Mouse (Mus musculus): ENCODE results near the gene Gclc. TPM values are rescaled to one million over a fixed set of nuclear protein-coding genes. Genes with fewer than 3 reads are reported as not detected.

Gclc gene
- polyA plus RNA-seq, 1 experiment from 2014 or later, result 44.6 TPM

GRCm38 (mm10) chr9:77776720-77777515, 22.6 kb downstream of the Gclc start:
- Histone ChIP-seq H3K27ac (no peak overlapping the region), H3K36me3 (ENCODE audit: insufficient read depth, low read length) (peaks cover 11% of the 10 kb centered on the region), H3K4me2 (ENCODE audit: low read length) (no peak overlapping the region), H3K4me1 (replicated peaks; ENCODE audit: insufficient read depth, low read length) (no peaks in the 10 kb centered on the region), H3K27me3 (ENCODE audit: insufficient read depth, low read length) (no peaks in the 10 kb centered on the region), H3K4me3 (replicated peaks; ENCODE audit: low read depth, low read length) (no peak overlapping the region), H3K9ac (ENCODE audit: low read depth, low read length) (no peak overlapping the region), H3K9me3 (replicated peaks; ENCODE audit: low read length) (no peaks in the 10 kb centered on the region)
- DNase-seq (ENCODE audit: low spot score), result no peak
- WGBS, result 47% methylated on average over 7 of the region's 7 CpGs
- no peak for TF ChIP-seq CTCF (IDR thresholded peaks at IDR 0.05; ENCODE audit: low read depth)
- ATAC-seq (replicated peaks; ENCODE audit: low FRiP score, low read depth), result no peak

- Histone ChIP-seq H3K9me3 (replicated peaks; ENCODE audit: low read length) (no peaks in the 10 kb centered on the region), H3K4me3 (replicated peaks; ENCODE audit: low read depth, low read length) (no peak overlapping the region), H3K9ac (ENCODE audit: low read depth, low read length) (no peak overlapping the region), H3K36me3 (ENCODE audit: insufficient read depth, low read length) (peaks cover 11% of the 10 kb centered on the region), H3K27ac (no peak overlapping the region), H3K4me1 (replicated peaks; ENCODE audit: insufficient read depth, low read length) (no peaks in the 10 kb centered on the region), H3K4me2 (ENCODE audit: low read length) (no peak overlapping the region), H3K27me3 (ENCODE audit: insufficient read depth, low read length) (no peaks in the 10 kb centered on the region)
- DNase-seq (ENCODE audit: low spot score), result no peak
- WGBS, result 80% methylated on average over 5 of the region's 5 CpGs
- TF ChIP-seq CTCF (IDR thresholded peaks at IDR 0.05; ENCODE audit: low read depth), result no peak
- no peak for ATAC-seq (replicated peaks; ENCODE audit: low FRiP score, low read depth)
Measured at GRCm38 (mm10) chr9:77777622-77778021, 23.3 kb downstream of the Gclc start.

GRCm38 (mm10) chr9:77779711-77780110, 25.4 kb downstream of the Gclc start:
- DNase-seq (ENCODE audit: low spot score), result no peak

GRCm38 (mm10) chr9:77781453-77782163, 27.3 kb downstream of the Gclc start:
- WGBS, result 44% methylated on average over 5 of the region's 5 CpGs
- ATAC-seq (replicated peaks; ENCODE audit: low FRiP score, low read depth), result peak; percentile 45; the same call in 1 of the 2 replicates
- peak overlapping the region; percentile 80 for H3K27ac ChIP-seq
- no peak overlapping the region for H3K4me3 ChIP-seq (replicated peaks; ENCODE audit: low read depth, low read length)
- no peak overlapping the region for H3K9ac ChIP-seq (ENCODE audit: low read depth, low read length)
- DNase-seq (ENCODE audit: low spot score), result peak; percentile 64
- H3K27me3 ChIP-seq (ENCODE audit: insufficient read depth, low read length), result no peaks in the 10 kb centered on the region
- H3K9me3 ChIP-seq (replicated peaks; ENCODE audit: low read length), result no peaks in the 10 kb centered on the region
- no peak overlapping the region for H3K4me2 ChIP-seq (ENCODE audit: low read length)
- peaks cover 15% of the 10 kb centered on the region for H3K36me3 ChIP-seq (ENCODE audit: insufficient read depth, low read length)
- peak; percentile 77 for TF ChIP-seq CTCF (IDR thresholded peaks at IDR 0.05; ENCODE audit: low read depth)
- peaks cover 10% of the 10 kb centered on the region for H3K4me1 ChIP-seq (replicated peaks; ENCODE audit: insufficient read depth, low read length)

More at GRCm38 (mm10) chr9:77779711-77780110, 25.4 kb downstream of the Gclc start:
- WGBS, result 79% methylated on average over 4 of the region's 4 CpGs
- no peak overlapping the region for H3K4me3 ChIP-seq (replicated peaks; ENCODE audit: low read depth, low read length)
- no peaks in the 10 kb centered on the region for H3K9me3 ChIP-seq (replicated peaks; ENCODE audit: low read length)
- peaks cover 11% of the 10 kb centered on the region for H3K36me3 ChIP-seq (ENCODE audit: insufficient read depth, low read length)
- no peak overlapping the region for H3K27ac ChIP-seq
- H3K9ac ChIP-seq (ENCODE audit: low read depth, low read length), result no peak overlapping the region
- no peak for ATAC-seq (replicated peaks; ENCODE audit: low FRiP score, low read depth)
- TF ChIP-seq CTCF (IDR thresholded peaks at IDR 0.05; ENCODE audit: low read depth), result no peak
- no peaks in the 10 kb centered on the region for H3K27me3 ChIP-seq (ENCODE audit: insufficient read depth, low read length)
- no peak overlapping the region for H3K4me2 ChIP-seq (ENCODE audit: low read length)
- H3K4me1 ChIP-seq (replicated peaks; ENCODE audit: insufficient read depth, low read length), result peaks cover 10% of the 10 kb centered on the region

GRCm38 (mm10) chr9:77782201-77782600, 27.9 kb downstream of the Gclc start:
- peak overlapping the region; percentile 80 for H3K27ac ChIP-seq
- H3K9me3 ChIP-seq (replicated peaks; ENCODE audit: low read length), result no peaks in the 10 kb centered on the region

GRCm38 (mm10) chr9:77783006-77783405, 28.7 kb downstream of the Gclc start:
- ATAC-seq (replicated peaks; ENCODE audit: low FRiP score, low read depth) (no peak), DNase-seq (ENCODE audit: low spot score) (peak; percentile 14)
- Histone ChIP-seq H3K4me3 (replicated peaks; ENCODE audit: low read depth, low read length) (no peak overlapping the region), H3K27ac (peak overlapping the region; percentile 80), H3K36me3 (ENCODE audit: insufficient read depth, low read length) (peaks cover 26% of the 10 kb centered on the region), H3K4me1 (replicated peaks; ENCODE audit: insufficient read depth, low read length) (peaks cover 10% of the 10 kb centered on the region), H3K9ac (ENCODE audit: low read depth, low read length) (no peak overlapping the region), H3K9me3 (replicated peaks; ENCODE audit: low read length) (no peaks in the 10 kb centered on the region), H3K27me3 (ENCODE audit: insufficient read depth, low read length) (no peaks in the 10 kb centered on the region), H3K4me2 (ENCODE audit: low read length) (no peak overlapping the region)
- WGBS, result 42% methylated on average over 13 of the region's 13 CpGs
- no peak for TF ChIP-seq CTCF (IDR thresholded peaks at IDR 0.05; ENCODE audit: low read depth)

More at GRCm38 (mm10) chr9:77782201-77782600, 27.9 kb downstream of the Gclc start:
- H3K36me3 ChIP-seq (ENCODE audit: insufficient read depth, low read length), result peaks cover 19% of the 10 kb centered on the region
- ATAC-seq (replicated peaks; ENCODE audit: low FRiP score, low read depth) (peak; percentile 44; the same call in 1 of the 2 replicates), DNase-seq (ENCODE audit: low spot score) (peak; percentile 78)
- TF ChIP-seq CTCF (IDR thresholded peaks at IDR 0.05; ENCODE audit: low read depth), result peak; percentile 29; the same call in 1 of the 2 replicates
- no peak overlapping the region for H3K4me2 ChIP-seq (ENCODE audit: low read length)
- 36% methylated on average over 4 of the region's 4 CpGs for WGBS
- H3K27me3 ChIP-seq (ENCODE audit: insufficient read depth, low read length), result no peaks in the 10 kb centered on the region
- no peak overlapping the region for H3K4me3 ChIP-seq (replicated peaks; ENCODE audit: low read depth, low read length)
- H3K9ac ChIP-seq (ENCODE audit: low read depth, low read length), result no peak overlapping the region
- peaks cover 10% of the 10 kb centered on the region for H3K4me1 ChIP-seq (replicated peaks; ENCODE audit: insufficient read depth, low read length)
